Mouse (Mus musculus) left cerebral cortex, postnatal 25 days (tissue): ENCODE measurements around the gene Mtch1. TPM values are rescaled to one million over a fixed set of nuclear protein-coding genes. Genes with fewer than 3 reads are reported as not detected.
"Not testable (repeated sequence)": the region's sequence is repeated elsewhere in the genome, so short reads cannot be mapped to it uniquely, and the experiment has no call there.

Experiments used
- DNase-seq, 2 experiments: peaks; one replicate each; pipeline ENCODE4 v3.0.0; 2022; ENCODE audit warnings: low spot score in 2 of 2, mixed read lengths in 1 of 2
- intact Hi-C: fragments of 180-260 bp; cut with DNase I; formaldehyde crosslinking; loops from one replicate; pipeline ENCODE4 v1.15.1; 2025
- total RNA-seq, 2 experiments: library from RNA; stranded (reverse); gene quantifications; 2 replicates each; pipeline ENCODE4 v1.2.3; 2021

Gene Mtch1
- total RNA-seq, 2 experiments from 2014 or later: 553 to 573 TPM

- no peak for DNase-seq
- intact Hi-C loops: no loop called here
These were observed 17.4 kb upstream of the Mtch1 start for GRCm38 (mm10) chr17:29365105-29365621.

- no peak for DNase-seq
- intact Hi-C loops: no loop called here
These were observed 15.4 kb upstream of the Mtch1 start for GRCm38 (mm10) chr17:29363109-29363508.

GRCm38 (mm10) chr17:29361982-29362691, 14.4 kb upstream of the Mtch1 start:
- intact Hi-C loops: no loop called here
- no peak for DNase-seq

GRCm38 (mm10) chr17:29360761-29361221, 13.1 kb upstream of the Mtch1 start, which contains the start of gene Fgd2:
Fgd2 (plus strand) TSS chr17:29360914.
- DNase-seq: no peak
- intact Hi-C loops: no loop called here

GRCm38 (mm10) chr17:29358928-29359327, 11.2 kb upstream of the Mtch1 start:
- DNase-seq: no peak
- intact Hi-C loops: no loop called here

DNA sequence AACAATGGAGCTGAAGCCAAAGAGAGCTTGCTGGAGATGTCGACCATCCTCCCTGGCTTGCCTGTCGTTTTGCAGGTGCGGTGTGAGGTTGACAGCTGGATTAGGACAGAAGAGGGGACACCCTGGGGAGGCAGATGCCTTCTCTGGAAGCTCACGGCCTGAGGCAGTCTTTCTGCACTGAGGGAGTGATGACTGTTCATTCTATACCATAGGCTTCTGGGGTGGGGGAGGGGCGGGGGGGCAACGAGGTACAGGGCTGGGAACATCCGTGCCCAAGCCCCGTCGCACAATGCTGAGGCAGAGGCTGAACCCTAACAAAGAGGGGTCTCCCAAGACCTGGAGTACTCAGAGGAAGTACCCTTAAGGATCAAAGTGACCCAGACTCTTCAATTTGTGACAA, 9.1 kb upstream of the Mtch1 start:
- no peak for DNase-seq
- intact Hi-C loops: no loop called here

DNA sequence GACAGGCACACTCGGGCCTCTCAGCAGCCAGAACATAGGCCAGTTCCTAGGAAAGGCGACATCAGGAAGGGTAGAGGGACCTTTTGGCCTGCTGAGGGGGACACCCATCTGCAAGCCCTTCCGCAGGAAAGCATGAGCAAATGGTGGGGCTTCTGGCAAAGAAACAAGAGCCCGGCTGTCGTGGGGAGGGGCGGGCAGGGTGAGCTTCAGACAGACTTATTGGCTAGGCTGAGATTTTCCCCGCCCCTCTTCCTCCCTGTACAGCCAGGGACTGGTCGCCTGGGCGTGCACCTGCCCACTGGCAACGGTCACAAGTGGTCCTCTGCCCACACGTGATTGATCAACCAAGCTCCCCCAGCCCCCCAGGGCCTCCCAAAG, 8.7 kb upstream of the Mtch1 start:
- DNase-seq: peak; percentile 52 to 58
- intact Hi-C loops: no loop called here

DNA sequence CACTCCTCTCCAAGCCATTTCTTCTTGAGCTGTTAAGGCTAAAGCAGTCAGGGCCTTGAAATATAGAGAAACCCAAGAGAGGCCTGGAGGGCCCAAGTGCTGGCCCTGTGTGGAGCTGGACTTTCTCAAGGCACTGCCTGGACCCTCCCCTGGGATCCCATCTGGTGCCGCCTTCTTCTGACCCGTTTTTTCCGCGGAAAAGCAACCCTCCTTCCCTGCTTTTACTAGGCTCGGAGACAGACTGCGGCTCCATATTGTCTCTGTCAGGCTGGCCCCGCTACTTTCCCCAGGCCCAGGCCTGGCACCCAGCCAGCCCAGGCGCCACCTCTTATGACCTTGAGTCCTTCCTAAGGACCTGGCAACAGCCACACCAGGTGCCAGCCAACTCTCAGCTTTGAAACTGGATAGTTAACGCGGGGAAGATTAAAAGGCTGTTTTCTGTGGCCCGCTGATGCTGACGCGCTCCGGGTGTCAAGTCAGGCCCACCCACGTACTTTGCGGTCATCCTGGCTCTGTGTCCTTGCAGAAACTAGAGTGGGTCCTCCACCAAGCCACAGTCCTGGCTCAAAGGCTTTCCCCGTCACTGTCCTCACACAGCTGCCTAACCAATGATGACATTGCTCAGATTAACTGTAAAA, 8.2 kb upstream of the Mtch1 start:
- peak; percentile 26 to 39 for DNase-seq
- intact Hi-C loops: no loop called here

GRCm38 (mm10) chr17:29355461-29355840, 7.7 kb upstream of the Mtch1 start:
- intact Hi-C loops: no loop called here
- no peak for DNase-seq

DNA sequence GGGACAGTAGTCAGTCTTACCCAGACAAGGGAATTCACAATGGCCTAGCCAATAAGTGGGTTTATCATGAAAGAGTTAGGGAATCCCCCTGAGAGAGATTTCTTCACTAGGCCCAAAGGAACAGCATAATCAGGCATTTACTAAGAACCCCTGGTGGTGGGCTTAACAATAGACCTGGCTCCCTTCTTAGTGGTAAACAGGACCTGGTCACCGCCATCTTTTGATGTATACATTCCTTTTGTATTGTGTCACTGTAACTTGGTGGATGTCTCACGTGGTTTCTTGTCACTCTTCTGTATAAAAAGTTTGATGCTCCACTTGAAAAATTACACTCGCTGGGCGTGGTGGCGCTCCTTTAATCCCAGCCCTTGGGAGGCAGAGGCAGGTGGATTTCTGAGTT, 3.3 kb upstream of the Mtch1 start:
- intact Hi-C loops, DNase-seq: not testable (repeated sequence)

DNA sequence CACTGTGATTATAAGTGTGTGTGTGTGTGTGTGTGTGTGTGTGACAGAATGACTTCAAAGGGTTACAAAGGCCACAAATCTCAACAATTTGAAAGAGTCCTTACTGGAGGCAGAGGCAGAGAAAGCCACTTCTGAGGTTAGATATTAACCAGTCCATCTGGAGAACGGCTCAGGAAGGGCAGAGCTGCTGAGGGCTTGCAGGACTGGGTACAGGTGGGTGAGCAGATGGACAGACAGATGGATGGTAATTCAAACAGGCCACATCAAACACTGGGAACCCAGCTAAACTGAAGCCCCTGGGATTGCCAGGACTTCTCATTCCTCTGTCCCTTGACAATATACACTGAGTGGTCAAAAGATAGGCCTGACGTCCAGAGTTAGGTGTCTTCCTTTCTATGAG, 1.3 kb upstream of the Mtch1 start:
- DNase-seq: no peak
- intact Hi-C loops: no loop called here

- intact Hi-C loops: no loop called here
These were observed 549 bp downstream of the Mtch1 start for GRCm38 (mm10) chr17:29347126-29347644.

DNA sequence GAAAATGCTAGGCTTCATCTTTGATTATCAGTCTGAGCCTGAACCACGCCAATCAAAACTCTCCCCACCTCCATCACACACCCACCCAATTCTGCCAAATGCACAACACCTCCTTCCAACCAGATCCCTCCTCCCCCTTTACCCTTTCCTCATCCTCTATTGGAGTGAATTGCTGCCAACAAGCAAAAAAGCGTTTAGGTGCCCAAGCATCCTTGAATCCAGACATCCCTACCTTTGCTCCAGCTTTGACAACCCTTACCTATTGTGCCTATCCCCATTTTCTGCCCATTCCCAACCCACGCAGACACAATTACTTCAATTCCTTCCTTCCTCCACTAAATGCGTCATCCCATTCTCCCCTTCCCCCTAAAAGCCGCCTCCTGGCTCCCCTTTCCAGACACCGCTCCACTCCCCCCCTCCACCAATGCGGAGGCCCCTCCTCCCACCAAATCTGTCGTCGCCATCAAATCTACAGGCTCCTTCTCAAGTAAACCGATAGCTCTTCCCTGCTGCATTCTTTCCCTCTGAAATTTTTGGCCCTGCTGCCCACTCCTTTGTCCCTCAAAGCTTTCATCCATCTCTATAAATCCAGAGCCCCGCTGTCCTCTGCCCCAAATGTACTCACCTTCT, 1.1 kb downstream of the Mtch1 start:
- peak; percentile 49 to 78 for DNase-seq
- intact Hi-C loops: no loop called here

More at GRCm38 (mm10) chr17:29347126-29347644, 549 bp downstream of the Mtch1 start:
- DNase-seq: no peak

- intact Hi-C loops: loop anchor here (1.0 kb wide), 1 partner anchor 147 kb away; no protein-coding TSS in a partner anchor
- DNase-seq: no peak
These were observed 2.5 kb downstream of the Mtch1 start for GRCm38 (mm10) chr17:29345272-29345671.

GRCm38 (mm10) chr17:29343241-29343640, 4.5 kb downstream of the Mtch1 start:
- DNase-seq: no peak
- intact Hi-C loops: no loop called here

GRCm38 (mm10) chr17:29342010-29342910, 5.5 kb downstream of the Mtch1 start:
- DNase-seq: no peak
- intact Hi-C loops: no loop called here

GRCm38 (mm10) chr17:29341591-29342003, 6.1 kb downstream of the Mtch1 start:
- intact Hi-C loops: no loop called here
- no peak for DNase-seq

DNA sequence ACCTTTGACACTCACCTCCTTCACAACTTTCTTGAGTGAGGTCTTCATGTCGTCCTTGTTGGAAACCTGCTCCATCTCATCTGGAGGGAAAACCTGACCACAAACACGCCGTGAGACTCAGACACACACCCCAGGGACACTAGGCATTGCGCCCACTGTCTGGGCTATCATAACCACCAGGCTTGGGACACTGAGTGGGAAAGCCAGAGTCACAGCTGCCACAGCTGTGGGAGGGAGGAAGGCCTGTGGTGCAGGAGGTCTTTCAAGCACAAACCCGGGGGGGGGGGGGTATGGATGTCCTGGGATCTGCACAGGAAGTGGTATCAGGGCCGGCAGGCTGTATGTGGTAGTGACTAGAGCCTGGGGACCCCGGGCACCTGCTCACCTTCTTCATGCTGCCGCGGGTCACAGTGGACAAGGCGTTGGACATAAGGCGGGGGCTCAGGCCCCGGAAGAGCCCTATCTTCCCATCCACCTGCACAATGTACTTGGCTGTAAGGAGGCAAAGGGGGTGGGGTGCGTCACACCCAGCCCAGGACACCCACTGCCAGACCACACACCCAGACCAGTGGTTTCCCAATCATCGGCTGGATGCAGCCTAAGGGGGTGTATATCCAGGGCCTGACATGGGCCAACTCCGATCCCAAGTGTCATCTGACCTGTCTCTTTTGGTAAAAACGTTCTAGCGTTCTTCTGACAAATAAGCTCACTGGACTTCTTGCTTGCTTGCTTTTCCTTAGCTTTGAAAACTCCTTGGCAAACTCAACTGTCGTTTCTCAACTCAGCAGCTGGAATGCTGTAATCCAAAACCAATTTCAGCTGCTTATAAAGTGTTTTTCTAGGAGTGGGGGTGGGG, 7.1 kb downstream of the Mtch1 start:
- intact Hi-C loops: no loop called here
- DNase-seq: no peak
